Mouse (Mus musculus): ENCODE results near the gene Usp6nl. TPM values are rescaled to one million over a fixed set of nuclear protein-coding genes. Genes with fewer than 3 reads are reported as not detected.

Gene Usp6nl
- total RNA-seq, 2 experiments from 2014 or later: 18.4 to 20.0 TPM

DNA sequence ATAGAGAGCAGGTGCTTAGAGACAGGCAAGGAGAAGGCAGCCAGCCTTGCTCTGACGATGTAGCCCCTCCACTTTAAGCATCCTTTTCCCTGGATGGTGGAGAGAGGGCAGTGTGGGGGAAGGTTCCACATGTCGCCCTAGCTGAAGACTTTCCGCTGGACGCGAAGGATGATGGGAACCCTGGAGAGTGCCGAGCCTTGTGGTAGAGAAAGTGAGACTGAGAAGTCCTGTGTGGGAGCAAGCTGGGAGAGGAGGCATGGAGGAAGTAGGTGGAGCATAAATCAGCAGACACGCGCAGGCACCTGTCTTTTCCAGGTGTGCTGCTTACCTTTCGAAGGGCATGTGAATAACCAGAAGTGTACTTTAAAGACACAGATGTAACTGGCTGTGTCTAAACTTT is 57.9 kb downstream of the Usp6nl start:
- intact Hi-C loops (cut with DNase I): no loop called here
- H3K27ac ChIP-seq: no peak overlapping the region
- H3K4me3 ChIP-seq: no peak overlapping the region
- DNase-seq (ENCODE audit: extremely low spot score in 1 of 2, low spot score in 2 of 2): no peak
- TF ChIP-seq CTCF (IDR thresholded peaks at IDR 0.05): no peak

DNA sequence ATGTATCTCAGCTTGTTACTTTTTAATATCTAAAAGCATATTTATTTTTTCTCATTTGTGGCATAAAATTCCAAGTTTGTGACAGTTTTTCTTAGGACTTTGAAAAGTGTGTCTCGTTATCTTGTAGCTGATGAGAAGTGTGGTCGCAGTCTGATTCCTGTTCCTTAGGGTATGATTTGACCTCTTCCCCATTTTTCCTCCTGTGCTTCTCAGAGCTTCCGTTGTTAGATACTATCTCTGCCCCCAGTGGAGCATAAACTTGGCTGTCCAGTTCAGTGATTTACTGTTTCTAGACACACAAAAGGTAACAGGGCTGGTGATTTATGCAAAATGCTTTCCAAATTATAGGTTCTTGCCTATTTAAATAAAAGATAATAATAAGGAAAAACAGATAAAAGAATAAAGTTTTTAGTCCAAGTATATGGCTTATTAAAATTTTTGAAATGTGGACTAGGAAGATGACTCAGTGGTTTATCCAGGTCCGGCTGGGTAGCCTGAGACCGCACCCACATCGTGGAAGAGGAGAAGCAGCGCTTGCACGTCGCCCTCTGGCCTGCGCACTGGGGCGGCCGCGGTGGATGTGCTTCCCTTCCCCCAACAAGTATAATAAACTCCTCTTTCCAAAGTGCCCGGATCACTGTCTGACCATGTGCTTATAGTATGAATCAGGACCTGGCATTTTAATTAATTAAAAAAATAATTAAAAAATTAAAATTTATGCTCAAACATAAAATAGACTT is 62.1 kb downstream of the Usp6nl start:
- Histone ChIP-seq H3K27ac (no peak overlapping the region), H3K4me3 (no peak overlapping the region)
- intact Hi-C loops (cut with DNase I): no loop called here
- no peak for DNase-seq (ENCODE audit: extremely low spot score in 1 of 2, low spot score in 2 of 2)
- TF ChIP-seq CTCF (IDR thresholded peaks at IDR 0.05): no peak

GRCm38 (mm10) chr2:6389162-6389561 is 66.7 kb downstream of the Usp6nl start:
- no peak overlapping the region for H3K27ac ChIP-seq
- intact Hi-C loops (cut with DNase I): no loop called here
- DNase-seq (ENCODE audit: extremely low spot score in 1 of 2, low spot score in 2 of 2): no peak
- no peak overlapping the region for H3K4me3 ChIP-seq
- TF ChIP-seq CTCF (IDR thresholded peaks at IDR 0.05): no peak

DNA sequence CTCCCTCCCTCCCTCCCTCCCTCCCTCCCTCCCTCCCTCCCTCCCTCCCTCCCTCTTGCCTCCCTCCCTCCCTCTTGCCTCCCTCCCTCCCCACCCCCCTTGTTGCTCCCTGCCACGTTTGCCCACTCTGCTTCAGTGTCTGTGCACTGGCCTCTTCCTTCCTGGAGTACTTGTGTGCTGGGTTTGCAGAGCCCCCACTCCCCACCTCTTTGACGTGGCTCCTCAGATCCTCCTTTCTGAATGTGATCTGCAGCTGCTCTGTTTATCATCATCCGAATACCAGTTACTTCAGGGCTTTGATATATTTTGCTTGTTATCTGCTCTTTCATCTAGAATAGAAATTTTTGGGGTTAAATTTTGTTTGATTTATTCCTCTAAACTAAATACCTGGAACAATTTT is 68.8 kb downstream of the Usp6nl start:
- Histone ChIP-seq H3K27ac (no peak overlapping the region), H3K4me3 (no peak overlapping the region)
- intact Hi-C loops (cut with DNase I): no loop called here
- DNase-seq (ENCODE audit: extremely low spot score in 1 of 2, low spot score in 2 of 2): no peak
- no peak for TF ChIP-seq CTCF (IDR thresholded peaks at IDR 0.05)

DNA sequence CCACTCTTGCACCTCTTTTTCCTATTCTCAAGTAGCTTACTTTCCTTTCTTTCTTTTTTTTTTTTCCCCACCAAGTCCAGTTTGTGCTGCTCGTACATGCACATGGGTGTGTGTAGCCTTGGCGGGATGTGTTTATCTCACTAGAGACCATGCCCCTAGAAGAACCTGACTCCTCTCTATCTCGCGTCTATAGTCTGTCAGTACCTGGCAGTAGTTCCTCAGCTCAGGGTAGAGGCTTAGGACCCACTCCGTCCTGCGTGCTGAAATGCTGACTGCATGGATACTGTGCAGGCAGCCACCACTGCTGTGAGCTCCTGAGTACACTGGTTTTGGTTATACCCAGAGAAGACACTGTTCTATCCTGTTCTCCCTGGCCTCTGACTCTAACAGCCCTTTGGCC is 69.5 kb downstream of the Usp6nl start:
- no peak for TF ChIP-seq CTCF (IDR thresholded peaks at IDR 0.05)
- no peak overlapping the region for H3K27ac ChIP-seq
- intact Hi-C loops (cut with DNase I): no loop called here
- H3K4me3 ChIP-seq: no peak overlapping the region
- no peak for DNase-seq (ENCODE audit: extremely low spot score in 1 of 2, low spot score in 2 of 2)

DNA sequence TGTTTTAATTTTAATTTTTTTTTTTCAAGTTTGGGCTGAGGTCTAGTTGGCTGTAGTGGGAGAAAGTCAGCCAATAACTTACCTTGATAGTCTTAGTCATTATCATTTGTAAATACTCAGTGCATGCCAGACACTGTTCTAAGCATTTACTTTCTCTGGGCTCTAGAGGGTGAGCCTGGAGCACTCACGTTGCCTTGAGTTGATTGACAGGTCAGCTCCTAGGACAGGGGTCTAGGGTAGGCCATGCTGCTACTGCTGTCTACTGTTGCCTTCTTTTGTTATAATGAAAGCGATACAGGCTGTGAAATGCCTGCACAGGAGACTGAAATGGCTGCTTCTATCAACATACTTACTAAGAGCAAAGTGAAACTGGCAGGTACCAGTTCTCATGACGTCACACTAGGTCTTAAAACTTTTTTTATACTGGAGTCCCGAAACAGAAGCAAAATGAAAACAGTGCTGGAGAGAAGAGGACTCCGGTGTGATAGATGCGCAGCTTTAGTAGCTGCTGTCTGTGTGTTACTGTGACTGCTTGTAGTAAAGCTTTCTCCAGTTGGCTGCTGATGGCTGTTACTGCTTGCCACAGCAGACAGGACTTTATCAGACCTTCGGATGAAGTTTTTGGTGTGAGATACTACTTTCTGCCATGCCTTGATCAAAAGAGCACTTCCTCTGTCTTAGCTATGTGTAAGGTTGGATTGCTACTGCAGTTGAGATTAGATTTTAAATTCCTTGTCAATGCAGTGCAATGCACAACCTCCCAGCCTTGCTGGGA is 73.6 kb downstream of the Usp6nl start:
- Histone ChIP-seq H3K27ac (no peak overlapping the region), H3K4me3 (no peak overlapping the region)
- DNase-seq (ENCODE audit: extremely low spot score in 1 of 2, low spot score in 2 of 2): no peak
- intact Hi-C loops (cut with DNase I): no loop called here
- TF ChIP-seq CTCF (IDR thresholded peaks at IDR 0.05): no peak

DNA sequence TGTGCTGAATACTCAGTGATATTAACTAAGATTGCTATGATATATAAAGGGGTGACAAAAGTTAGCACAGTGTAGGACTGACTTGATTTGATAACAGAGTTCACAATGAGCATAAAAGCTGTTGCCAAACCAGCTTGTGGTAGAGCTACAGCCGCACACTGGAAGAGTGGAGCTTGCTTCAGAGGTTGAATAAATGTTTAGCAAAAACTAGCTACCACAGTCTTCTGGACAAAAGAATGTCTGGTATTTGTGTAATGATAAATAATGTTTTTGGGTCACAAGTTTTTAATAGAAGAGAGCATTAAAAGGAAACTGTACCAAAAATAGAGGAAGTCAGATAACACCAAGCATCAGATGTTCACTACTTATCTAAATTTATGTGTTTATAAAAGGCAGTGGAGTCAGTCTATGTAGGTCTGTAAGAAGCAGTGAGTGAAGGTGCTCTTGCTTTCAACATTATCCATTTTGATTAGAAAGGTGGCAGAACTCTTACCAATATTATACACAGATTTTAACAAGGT is 74.2 kb downstream of the Usp6nl start:
- no peak overlapping the region for H3K27ac ChIP-seq
- no peak for DNase-seq (ENCODE audit: extremely low spot score in 1 of 2, low spot score in 2 of 2)
- no peak for TF ChIP-seq CTCF (IDR thresholded peaks at IDR 0.05)
- intact Hi-C loops (cut with DNase I): no loop called here
- H3K4me3 ChIP-seq: no peak overlapping the region

DNA sequence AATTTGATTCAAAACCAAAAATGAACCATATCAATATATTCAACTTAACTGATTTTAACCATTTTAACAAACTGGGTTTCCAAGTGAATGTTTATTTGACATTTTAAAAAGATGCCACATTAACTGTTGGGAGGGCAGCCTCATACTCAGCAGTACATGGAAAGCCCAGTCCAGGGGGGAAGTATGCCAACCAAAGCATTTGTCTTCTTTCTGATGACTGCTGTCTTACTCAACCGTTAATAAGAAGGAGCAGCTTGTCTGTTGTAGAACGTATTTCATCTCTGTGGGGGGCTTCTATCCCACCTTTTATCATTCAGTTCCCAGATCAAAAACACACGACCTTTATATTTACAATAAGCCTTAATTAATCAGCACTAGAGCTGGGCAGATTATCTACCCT is 74.7 kb downstream of the Usp6nl start:
- intact Hi-C loops (cut with DNase I): no loop called here
- H3K4me3 ChIP-seq: no peak overlapping the region
- no peak overlapping the region for H3K27ac ChIP-seq
- no peak for TF ChIP-seq CTCF (IDR thresholded peaks at IDR 0.05)
- no peak for DNase-seq (ENCODE audit: extremely low spot score in 1 of 2, low spot score in 2 of 2)

GRCm38 (mm10) chr2:6398826-6399225 is 76.4 kb downstream of the Usp6nl start:
- H3K27ac ChIP-seq: no peak overlapping the region
- intact Hi-C loops (cut with DNase I): no loop called here
- TF ChIP-seq CTCF (IDR thresholded peaks at IDR 0.05): no peak

GRCm38 (mm10) chr2:6401039-6401438 is 78.6 kb downstream of the Usp6nl start:
- H3K27ac ChIP-seq: no peak overlapping the region
- intact Hi-C loops (cut with DNase I): loop anchor here (5.0 to 10.0 kb wide), 2 partner anchors 79 to 406 kb away; partner anchors contain the start of gene Usp6nl
- no peak for TF ChIP-seq CTCF (IDR thresholded peaks at IDR 0.05)
- no peak for DNase-seq (ENCODE audit: extremely low spot score in 1 of 2, low spot score in 2 of 2)
- no peak overlapping the region for H3K4me3 ChIP-seq

More at GRCm38 (mm10) chr2:6398826-6399225, 76.4 kb downstream of the Usp6nl start:
- DNase-seq (ENCODE audit: extremely low spot score in 1 of 2, low spot score in 2 of 2): no peak
- H3K4me3 ChIP-seq: no peak overlapping the region

DNA sequence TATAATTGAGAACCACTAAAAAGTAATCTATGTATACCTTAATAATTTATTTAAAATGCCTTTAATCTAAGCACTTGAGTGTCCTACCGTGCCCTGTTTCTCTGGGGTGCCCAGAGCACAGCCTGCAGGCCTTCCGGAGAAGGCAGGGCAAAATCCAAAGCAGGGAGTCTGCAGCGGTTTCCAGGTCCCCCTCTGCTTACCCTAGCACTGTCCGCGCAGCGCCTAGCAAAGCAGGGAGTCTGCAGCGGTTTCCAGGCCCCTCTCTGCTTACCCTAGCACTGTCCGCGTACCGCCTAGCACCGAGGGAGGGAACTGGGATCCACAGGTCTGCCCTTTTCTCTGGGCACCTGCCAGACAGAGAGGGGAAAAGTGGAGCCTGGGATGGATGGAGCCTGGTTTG is 80.9 kb downstream of the Usp6nl start:
- peak; percentile 16; the same call in 1 of the 2 replicates for TF ChIP-seq CTCF (IDR thresholded peaks at IDR 0.05)
- DNase-seq (ENCODE audit: extremely low spot score in 1 of 2, low spot score in 2 of 2): no peak
- no peak overlapping the region for H3K4me3 ChIP-seq
- no peak overlapping the region for H3K27ac ChIP-seq
- intact Hi-C loops (cut with DNase I): loop anchor here (5.0 to 10.0 kb wide), 2 partner anchors 81 to 409 kb away; partner anchors contain the start of gene Usp6nl

- intact Hi-C loops (cut with DNase I): loop anchor here (5.0 to 10.0 kb wide), 2 partner anchors 82 to 409 kb away; partner anchors contain the start of gene Usp6nl
- Histone ChIP-seq H3K4me3 (no peak overlapping the region), H3K27ac (no peak overlapping the region)
- DNase-seq (ENCODE audit: extremely low spot score in 1 of 2, low spot score in 2 of 2): no peak
- no peak for TF ChIP-seq CTCF (IDR thresholded peaks at IDR 0.05)
Observed at GRCm38 (mm10) chr2:6403991-6404390, 81.5 kb downstream of the Usp6nl start.
